Mouse (Mus musculus): ENCODE results near the gene Zfp536. TPM values are rescaled to one million over a fixed set of nuclear protein-coding genes. Genes with fewer than 3 reads are reported as not detected.

Gene Zfp536
- under 1 TPM in 1 of 26 experiments, not detected in 25; 0.17 TPM for total RNA-seq (2018; cell fraction: chromatin; rRNA removed)
- not detected for total RNA-seq (2018; cell fraction: cytosol; rRNA removed)
- not detected for total RNA-seq (2018; cell fraction: nucleus; rRNA removed)
- not detected in 3 replicates for polyA plus RNA-seq (2018)

- H3K27ac ChIP-seq: no peak within 1 kb of the TSS
- H3K4me3 ChIP-seq (ENCODE audit: inconsistent target): no peak within 1 kb of the TSS
- no peaks in the 10 kb centered on the region for H3K79me2 ChIP-seq (ENCODE audit: inconsistent target)
- WGBS (ENCODE audit: missing documents): 2% methylated on average over 27 of the region's 27 CpGs
- H3K36me3 ChIP-seq (ENCODE audit: inconsistent target): no peaks in the 10 kb centered on the region
These were observed at the start of gene Zfp536 for GRCm38 (mm10) chr7:37773312-37773702. TSS of gene Zfp536 (minus strand) at chr7:37773641.

- WGBS (ENCODE audit: missing documents): 71% methylated on average over 11 of the region's 11 CpGs
- Histone ChIP-seq H3K36me3 (ENCODE audit: inconsistent target) (no peaks in the 10 kb centered on the region), H3K4me3 (ENCODE audit: inconsistent target) (no peak overlapping the region), H3K79me2 (ENCODE audit: inconsistent target) (no peaks in the 10 kb centered on the region), H3K27ac (no peak overlapping the region)
These were observed 47.3 kb upstream of the Zfp536 start for GRCm38 (mm10) chr7:37820670-37821301.

- H3K36me3 ChIP-seq (ENCODE audit: inconsistent target): no peaks in the 10 kb centered on the region
- 89% methylated on average over 8 of the region's 8 CpGs for WGBS (ENCODE audit: missing documents)
- H3K4me3 ChIP-seq (ENCODE audit: inconsistent target): no peak overlapping the region
- H3K79me2 ChIP-seq (ENCODE audit: inconsistent target): no peaks in the 10 kb centered on the region
- no peak overlapping the region for H3K27ac ChIP-seq
These were observed 45.3 kb upstream of the Zfp536 start for GRCm38 (mm10) chr7:37818631-37819340.

- Histone ChIP-seq H3K27ac (no peak overlapping the region), H3K79me2 (ENCODE audit: inconsistent target) (no peaks in the 10 kb centered on the region), H3K4me3 (ENCODE audit: inconsistent target) (no peak overlapping the region), H3K36me3 (ENCODE audit: inconsistent target) (no peaks in the 10 kb centered on the region)
- 83% methylated on average over 7 of the region's 7 CpGs for WGBS (ENCODE audit: missing documents)
These were observed 43.5 kb upstream of the Zfp536 start for GRCm38 (mm10) chr7:37816901-37817300.

GRCm38 (mm10) chr7:37814844-37815406, 41.5 kb upstream of the Zfp536 start:
- Histone ChIP-seq H3K27ac (no peak overlapping the region), H3K79me2 (ENCODE audit: inconsistent target) (no peaks in the 10 kb centered on the region), H3K4me3 (ENCODE audit: inconsistent target) (no peak overlapping the region), H3K36me3 (ENCODE audit: inconsistent target) (no peaks in the 10 kb centered on the region)
- WGBS (ENCODE audit: missing documents): 66% methylated on average over 8 of the region's 8 CpGs

GRCm38 (mm10) chr7:37813676-37814075, 40.2 kb upstream of the Zfp536 start:
- WGBS (ENCODE audit: missing documents): 81% methylated on average over 10 of the region's 10 CpGs
- H3K36me3 ChIP-seq (ENCODE audit: inconsistent target): no peaks in the 10 kb centered on the region
- no peak overlapping the region for H3K4me3 ChIP-seq (ENCODE audit: inconsistent target)
- H3K27ac ChIP-seq: no peak overlapping the region
- H3K79me2 ChIP-seq (ENCODE audit: inconsistent target): no peaks in the 10 kb centered on the region

- no peak overlapping the region for H3K27ac ChIP-seq
- no peaks in the 10 kb centered on the region for H3K36me3 ChIP-seq (ENCODE audit: inconsistent target)
- 93% methylated on average over 5 of the region's 5 CpGs for WGBS (ENCODE audit: missing documents)
- H3K79me2 ChIP-seq (ENCODE audit: inconsistent target): no peaks in the 10 kb centered on the region
- no peak overlapping the region for H3K4me3 ChIP-seq (ENCODE audit: inconsistent target)
These were observed 36.5 kb upstream of the Zfp536 start for GRCm38 (mm10) chr7:37809908-37810307.

GRCm38 (mm10) chr7:37809001-37809400, 35.6 kb upstream of the Zfp536 start:
- WGBS (ENCODE audit: missing documents): 90% methylated on average over 4 of the region's 4 CpGs
- no peak overlapping the region for H3K27ac ChIP-seq
- H3K79me2 ChIP-seq (ENCODE audit: inconsistent target): no peaks in the 10 kb centered on the region
- H3K36me3 ChIP-seq (ENCODE audit: inconsistent target): no peaks in the 10 kb centered on the region
- no peak overlapping the region for H3K4me3 ChIP-seq (ENCODE audit: inconsistent target)

- WGBS (ENCODE audit: missing documents): 75% methylated on average over 3 of the region's 3 CpGs
- Histone ChIP-seq H3K4me3 (ENCODE audit: inconsistent target) (no peak overlapping the region), H3K27ac (no peak overlapping the region), H3K36me3 (ENCODE audit: inconsistent target) (no peaks in the 10 kb centered on the region), H3K79me2 (ENCODE audit: inconsistent target) (no peaks in the 10 kb centered on the region)
These were observed 27.7 kb upstream of the Zfp536 start for GRCm38 (mm10) chr7:37801160-37801559.

GRCm38 (mm10) chr7:37788721-37789120, 15.3 kb upstream of the Zfp536 start:
- Histone ChIP-seq H3K27ac (no peak overlapping the region), H3K79me2 (ENCODE audit: inconsistent target) (no peaks in the 10 kb centered on the region), H3K36me3 (ENCODE audit: inconsistent target) (no peaks in the 10 kb centered on the region), H3K4me3 (ENCODE audit: inconsistent target) (no peak overlapping the region)
- WGBS (ENCODE audit: missing documents): 67% methylated on average over 4 of the region's 4 CpGs

- no peaks in the 10 kb centered on the region for H3K79me2 ChIP-seq (ENCODE audit: inconsistent target)
- no peak overlapping the region for H3K4me3 ChIP-seq (ENCODE audit: inconsistent target)
- H3K36me3 ChIP-seq (ENCODE audit: inconsistent target): no peaks in the 10 kb centered on the region
- H3K27ac ChIP-seq: no peak overlapping the region
- 6% methylated on average over 15 of the region's 15 CpGs for WGBS (ENCODE audit: missing documents)
These were observed 2.1 kb upstream of the Zfp536 start for GRCm38 (mm10) chr7:37775502-37775901.

- WGBS (ENCODE audit: missing documents): 79% methylated on average over 11 of the region's 11 CpGs
- no peaks in the 10 kb centered on the region for H3K36me3 ChIP-seq (ENCODE audit: inconsistent target)
- no peaks in the 10 kb centered on the region for H3K79me2 ChIP-seq (ENCODE audit: inconsistent target)
These were observed 1.1 kb upstream of the Zfp536 start for GRCm38 (mm10) chr7:37774463-37774970.

GRCm38 (mm10) chr7:37773906-37774305, 465 bp upstream of the Zfp536 start:
- no peaks in the 10 kb centered on the region for H3K36me3 ChIP-seq (ENCODE audit: inconsistent target)
- H3K79me2 ChIP-seq (ENCODE audit: inconsistent target): no peaks in the 10 kb centered on the region
- WGBS (ENCODE audit: missing documents): 44% methylated on average over 5 of the region's 5 CpGs
- no peak overlapping the region for H3K4me3 ChIP-seq (ENCODE audit: inconsistent target)
- H3K27ac ChIP-seq: no peak overlapping the region

More at GRCm38 (mm10) chr7:37774463-37774970, 1.1 kb upstream of the Zfp536 start:
- H3K27ac ChIP-seq: no peak overlapping the region
- no peak overlapping the region for H3K4me3 ChIP-seq (ENCODE audit: inconsistent target)

- H3K79me2 ChIP-seq (ENCODE audit: inconsistent target): no peaks in the 10 kb centered on the region
- H3K4me3 ChIP-seq (ENCODE audit: inconsistent target): no peak overlapping the region
- no peak overlapping the region for H3K27ac ChIP-seq
- 4% methylated on average over 42 of the region's 46 CpGs for WGBS (ENCODE audit: missing documents)
- no peaks in the 10 kb centered on the region for H3K36me3 ChIP-seq (ENCODE audit: inconsistent target)
These were observed 797 bp downstream of the Zfp536 start for GRCm38 (mm10) chr7:37772376-37773311.
